Mouse (Mus musculus) left cerebral cortex, adult 2 months (tissue): Measurements from ENCODE around the gene Olfr1496. TPM values are rescaled to one million over a fixed set of nuclear protein-coding genes. Genes with fewer than 3 reads are reported as not detected.
A peak's percentile ranks its signal among the peaks of the same experiment; 100 is the strongest.
"Not testable (repeated sequence)": the region's sequence is repeated elsewhere in the genome, so short reads cannot be mapped to it uniquely, and the experiment has no call there.

Experiments
- DNase-seq, 2 experiments: peaks; one replicate each; pipeline ENCODE4 v3.0.0; 2021 to 2022; ENCODE audit warnings: low spot score in 2 of 2, mixed read lengths in 1 of 2; ENCODE audit errors: extremely low spot score in 1 of 2
- H3K27ac ChIP-seq: fragments of 200-600 bp; 2 replicates; pipeline ENCODE4 v1.8.1; 2022
- H3K4me3 ChIP-seq: fragments of 200-600 bp; 2 replicates; pipeline ENCODE4 v1.8.1; 2022
- CTCF ChIP-seq: fragments of 200-600 bp; IDR thresholded peaks from 2 replicates; pipeline ENCODE4 v1.8.1; 2022; ENCODE audit warnings: antibody characterized with exemption, mild to moderate bottlenecking, moderate library complexity
- intact Hi-C: fragments of 180-260 bp; cut with DNase I; formaldehyde crosslinking; loops from one replicate; pipeline ENCODE4 v1.15.1; 2025
- long read RNA-seq, 2 experiments: library from polyadenylated mRNA; stranded (forward); transcript quantifications; one replicate each; pipeline ENCODE4 v2.0.0; 2021; ENCODE audit warnings: borderline mapping rate in 2 of 2
- total RNA-seq, 2 experiments: library from RNA; stranded (reverse); gene quantifications; 2 replicates each; pipeline ENCODE4 v1.2.3; 2021

The Olfr1496 gene
- total RNA-seq = not detected
- long read RNA-seq, experiment 1 = 0 reads
- long read RNA-seq, experiment 2 = 0 reads

- intact Hi-C loops = no loop called here
- no peak for DNase-seq
- TF ChIP-seq CTCF = no peak
- Histone ChIP-seq H3K4me3 (no peak within 1 kb of the TSS), H3K27ac (no peak within 1 kb of the TSS)
Measured at GRCm38 (mm10) chr19:13777578-13777977, at the start of gene Olfr1496. TSS of gene Olfr1496 (plus strand) at chr19:13777878.

- TF ChIP-seq CTCF = no peak
- intact Hi-C loops = no loop called here
- H3K4me3 ChIP-seq = no peak within 1 kb of the TSS
- no peak within 1 kb of the TSS for H3K27ac ChIP-seq
- no peak for DNase-seq
Measured at GRCm38 (mm10) chr19:13739428-13739827, 38.2 kb upstream of the Olfr1496 start, which contains the start of gene Olfr1494. TSS of gene Olfr1494 (plus strand) at chr19:13739728.

GRCm38 (mm10) chr19:13749366-13749765 lies 28.3 kb upstream of the Olfr1496 start:
- no peak overlapping the region for H3K27ac ChIP-seq
- no peak overlapping the region for H3K4me3 ChIP-seq
- DNase-seq = no peak
- no peak for TF ChIP-seq CTCF
- intact Hi-C loops = no loop called here

- Histone ChIP-seq H3K27ac (no peak within 1 kb of the TSS), H3K4me3 (no peak within 1 kb of the TSS)
- DNase-seq = no peak
- no peak for TF ChIP-seq CTCF
- intact Hi-C loops = no loop called here
Measured at GRCm38 (mm10) chr19:13764306-13764705, 13.4 kb upstream of the Olfr1496 start, which contains the start of gene Olfr1495. TSS of gene Olfr1495 (plus strand) at chr19:13764606.

- no peak overlapping the region for H3K27ac ChIP-seq
- no peak for DNase-seq
- intact Hi-C loops = no loop called here
- no peak for TF ChIP-seq CTCF
- no peak overlapping the region for H3K4me3 ChIP-seq
Measured at GRCm38 (mm10) chr19:13768565-13769276, 9.0 kb upstream of the Olfr1496 start.

GRCm38 (mm10) chr19:13798102-13798501 lies 20.4 kb downstream of the Olfr1496 start, which contains the start of gene Olfr1497:
TSS of gene Olfr1497 (minus strand) at chr19:13798202.
- TF ChIP-seq CTCF = no peak
- Histone ChIP-seq H3K27ac (no peak within 1 kb of the TSS), H3K4me3 (no peak within 1 kb of the TSS)
- no peak for DNase-seq
- intact Hi-C loops = no loop called here

- intact Hi-C loops, H3K4me3 ChIP-seq, DNase-seq, H3K27ac ChIP-seq: not testable (repeated sequence)
Measured at GRCm38 (mm10) chr19:13805486-13805885, 27.8 kb downstream of the Olfr1496 start.

- intact Hi-C loops = no loop called here
- Histone ChIP-seq H3K4me3 (no peak overlapping the region), H3K27ac (no peak overlapping the region)
- TF ChIP-seq CTCF = peak; percentile 30
- no peak for DNase-seq
Measured at GRCm38 (mm10) chr19:13812823-13813222, 35.1 kb downstream of the Olfr1496 start.

GRCm38 (mm10) chr19:13818827-13819226 lies 41.1 kb downstream of the Olfr1496 start:
- intact Hi-C loops = loop anchor here (2.0 kb wide), 1 partner anchor 1300 kb away; no protein-coding TSS in a partner anchor

GRCm38 (mm10) chr19:13819347-13819746 lies 41.7 kb downstream of the Olfr1496 start, which contains the start of gene Olfr1499:
TSS of gene Olfr1499 (minus strand) at chr19:13819447.
- intact Hi-C loops = loop anchor here (2.0 kb wide), 1 partner anchor 1301 kb away; no protein-coding TSS in a partner anchor
- DNase-seq = no peak
- Histone ChIP-seq H3K4me3 (no peak within 1 kb of the TSS), H3K27ac (no peak within 1 kb of the TSS)
- TF ChIP-seq CTCF = no peak

More at GRCm38 (mm10) chr19:13818827-13819226, 41.1 kb downstream of the Olfr1496 start:
- no peak overlapping the region for H3K27ac ChIP-seq
- TF ChIP-seq CTCF = peak; percentile 70
- no peak for DNase-seq
- no peak overlapping the region for H3K4me3 ChIP-seq

GRCm38 (mm10) chr19:13820847-13821246 lies 43.2 kb downstream of the Olfr1496 start:
- intact Hi-C loops = no loop called here

GRCm38 (mm10) chr19:13828447-13828846 lies 50.8 kb downstream of the Olfr1496 start:
- H3K4me3 ChIP-seq = no peak overlapping the region
- no peak overlapping the region for H3K27ac ChIP-seq
- intact Hi-C loops = no loop called here
- no peak for DNase-seq
- no peak for TF ChIP-seq CTCF

More at GRCm38 (mm10) chr19:13820847-13821246, 43.2 kb downstream of the Olfr1496 start:
- Histone ChIP-seq H3K4me3 (no peak overlapping the region), H3K27ac (no peak overlapping the region)
- DNase-seq = no peak
- no peak for TF ChIP-seq CTCF
